Mouse (Mus musculus) heart, embryonic 13.5 days (tissue): ENCODE data around the gene Bok. TPM values are rescaled to one million over a fixed set of nuclear protein-coding genes. Genes with fewer than 3 reads are reported as not detected.

Experiments used
- ATAC-seq: fragments of 200-750 bp; cut with Nextera tagmentation; 2 replicates; pipeline ENCODE4 v1.8.0; 2017; ENCODE audit warnings: moderate TSS enrichment; ENCODE audit not compliant: insufficient number of reproducible peaks, low FRiP score, low TSS enrichment; ENCODE audit errors: extremely low read depth
- H3K27ac ChIP-seq: fragments of 300-500 bp; sonication (generic); replicated peaks from 2 replicates; pipeline ENCODE4 v1.5.1; 2015; ENCODE audit warnings: moderate library complexity, mild to moderate bottlenecking, inconsistent platforms
- H3K27me3 ChIP-seq: fragments of 300-500 bp; sonication (generic); replicated peaks from 2 replicates; pipeline ENCODE4 v1.6.1; 2015; ENCODE audit warnings: mild to moderate bottlenecking, inconsistent platforms
- H3K36me3 ChIP-seq: fragments of 300-500 bp; sonication (generic); 2 replicates; pipeline ENCODE4 v1.6.1; 2015; ENCODE audit warnings: mild to moderate bottlenecking, inconsistent platforms
- H3K4me1 ChIP-seq: fragments of 300-500 bp; sonication (generic); 2 replicates; pipeline ENCODE4 v1.6.1; 2015; ENCODE audit warnings: inconsistent platforms
- H3K4me2 ChIP-seq: fragments of 300-500 bp; sonication (generic); 2 replicates; pipeline ENCODE4 v1.6.1; 2015; ENCODE audit warnings: inconsistent platforms, mild to moderate bottlenecking, moderate library complexity
- H3K4me3 ChIP-seq: fragments of 300-500 bp; sonication (generic); 2 replicates; pipeline ENCODE4 v1.5.1; 2015; ENCODE audit warnings: moderate library complexity, mild to moderate bottlenecking, inconsistent platforms
- H3K9ac ChIP-seq: fragments of 300-500 bp; sonication (generic); 2 replicates; pipeline ENCODE4 v1.6.1; 2015; ENCODE audit warnings: inconsistent platforms, mild to moderate bottlenecking, moderate library complexity
- H3K9me3 ChIP-seq: fragments of 300-500 bp; sonication (generic); 2 replicates; pipeline ENCODE4 v1.6.1; 2016; ENCODE audit warnings: inconsistent platforms
- WGBS: fragments of 180-500 bp; shearing (Covaris S2); methylation state at CpG from one replicate; pipeline ENCODE4 v1.1.7; 2015; ENCODE audit warnings: mixed read lengths; 5-methylcytosine and 5-hydroxymethylcytosine counted together
- polyA plus RNA-seq: library from polyadenylated mRNA; unstranded; fragments of >200 nt; fragmentation: Nextera tagmentation; extraction: Ambion mirVana; gene quantifications from 2 replicates; pipeline ENCODE4 v1.2.1, GENCODE M21; 2015

Gene Bok
- polyA plus RNA-seq, 1 experiment from 2014 or later: 40.2 TPM

DNA sequence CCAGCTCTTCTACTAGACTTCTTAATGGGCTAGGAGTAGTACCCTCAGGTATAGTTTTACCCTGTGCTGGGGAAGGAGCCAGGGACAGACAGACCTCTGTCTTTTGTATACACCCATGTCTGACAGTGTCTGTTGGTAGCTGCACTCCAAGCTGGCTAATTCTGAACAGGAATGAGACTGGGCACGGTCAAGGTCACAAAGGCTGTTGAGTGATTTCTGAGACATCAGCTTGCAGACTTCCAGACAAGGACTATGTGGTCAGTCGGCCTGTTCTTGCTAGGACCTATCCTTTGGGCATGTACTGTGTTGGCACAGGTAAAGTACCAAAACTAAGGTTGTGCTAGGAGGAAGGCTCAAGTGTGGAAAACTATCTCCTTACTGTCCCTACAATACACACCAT lies 30.7 kb downstream of the Bok start:
- Histone ChIP-seq H3K27me3 (no peaks in the 10 kb centered on the region), H3K4me2 (no peak overlapping the region), H3K4me3 (no peak overlapping the region), H3K4me1 (peaks cover 31% of the 10 kb centered on the region), H3K9me3 (no peaks in the 10 kb centered on the region), H3K27ac (peak overlapping the region; percentile 36), H3K36me3 (peaks cover 64% of the 10 kb centered on the region), H3K9ac (0 out of 2 replicates have a peak overlapping the region, but pooled peaks have one; percentile 14)
- WGBS: 41% methylated on average over 2 of the region's 2 CpGs
- ATAC-seq: no peak

DNA sequence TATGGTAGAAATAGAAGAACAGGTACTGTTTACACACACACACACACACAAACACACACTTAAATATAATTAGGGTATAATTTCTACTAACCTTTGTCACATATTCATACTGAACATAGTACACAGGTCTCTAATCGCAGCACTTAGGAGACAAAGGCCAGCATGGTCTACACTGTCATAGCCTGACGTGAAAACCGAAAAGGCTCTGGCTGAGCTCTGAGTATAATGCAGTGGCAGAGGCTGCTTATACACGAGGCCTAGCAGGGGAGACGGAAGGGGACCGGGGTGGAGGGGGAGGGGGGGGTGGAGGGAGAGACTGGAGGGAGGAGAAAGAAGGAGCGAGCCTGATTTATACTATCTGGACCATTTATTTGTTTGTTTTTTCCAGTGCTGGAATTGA lies 36.1 kb downstream of the Bok start:
- WGBS: 63% methylated on average over 7 of the region's 7 CpGs
- Histone ChIP-seq H3K9ac (no peak overlapping the region), H3K4me1 (peaks cover 30% of the 10 kb centered on the region), H3K4me3 (no peak overlapping the region), H3K9me3 (no peaks in the 10 kb centered on the region), H3K27me3 (no peaks in the 10 kb centered on the region), H3K27ac (peak overlapping the region; percentile 45), H3K4me2 (no peak overlapping the region), H3K36me3 (peaks cover 43% of the 10 kb centered on the region)
- ATAC-seq: no peak

DNA sequence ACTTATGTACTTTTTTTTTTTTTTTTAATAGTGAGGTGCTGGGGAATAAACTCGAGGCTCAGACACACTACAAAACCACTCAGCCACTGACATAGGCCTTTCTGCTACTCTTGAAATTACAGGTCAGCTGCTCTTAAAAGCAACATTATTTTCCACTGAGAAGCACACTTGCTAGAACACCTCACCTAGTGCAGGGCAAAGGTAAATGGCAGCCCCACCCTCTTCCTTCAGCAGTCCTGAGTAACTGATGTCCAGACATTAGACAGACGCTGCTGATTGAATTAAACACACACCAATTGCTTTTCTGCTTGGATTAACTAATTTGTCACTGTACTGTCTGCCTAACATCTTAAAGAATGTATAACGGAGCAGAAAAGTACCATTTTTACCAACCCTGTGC lies 39.2 kb downstream of the Bok start:
- Histone ChIP-seq H3K9ac (no peak overlapping the region), H3K36me3 (peaks cover 36% of the 10 kb centered on the region), H3K4me3 (no peak overlapping the region), H3K27me3 (no peaks in the 10 kb centered on the region), H3K27ac (no peak overlapping the region), H3K4me1 (peaks cover 27% of the 10 kb centered on the region), H3K9me3 (no peaks in the 10 kb centered on the region), H3K4me2 (no peak overlapping the region)
- ATAC-seq: no peak
- 82% methylated on average over 3 of the region's 3 CpGs for WGBS

DNA sequence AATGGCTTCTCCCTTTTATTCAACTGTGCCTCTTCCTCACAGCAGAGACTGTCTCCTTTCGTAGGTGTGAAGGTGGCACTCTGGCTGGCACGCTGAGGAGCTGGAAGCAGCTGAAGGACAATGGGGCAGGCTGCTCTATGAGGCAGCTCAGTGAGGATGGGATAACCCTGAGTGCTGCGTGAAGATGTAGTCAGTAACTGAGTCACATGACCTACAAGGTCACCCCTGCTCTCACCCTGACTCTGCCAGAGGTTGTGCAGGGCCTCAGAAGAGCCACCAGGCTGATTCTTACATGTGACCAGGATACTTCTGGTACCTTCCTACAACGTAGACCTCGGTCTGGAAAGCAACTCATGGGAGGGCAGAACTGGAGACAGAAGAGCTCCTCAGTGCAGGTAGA lies 40.2 kb downstream of the Bok start:
- 70% methylated on average over 5 of the region's 5 CpGs for WGBS
- no peak overlapping the region for H3K4me2 ChIP-seq
- ATAC-seq: no peak
- no peaks in the 10 kb centered on the region for H3K27me3 ChIP-seq
- H3K9me3 ChIP-seq: no peaks in the 10 kb centered on the region
- peaks cover 20% of the 10 kb centered on the region for H3K4me1 ChIP-seq
- peak overlapping the region; percentile 29; the same call in 1 of the 2 replicates for H3K9ac ChIP-seq
- no peak overlapping the region for H3K27ac ChIP-seq
- peaks cover 27% of the 10 kb centered on the region for H3K36me3 ChIP-seq
- H3K4me3 ChIP-seq: no peak overlapping the region

DNA sequence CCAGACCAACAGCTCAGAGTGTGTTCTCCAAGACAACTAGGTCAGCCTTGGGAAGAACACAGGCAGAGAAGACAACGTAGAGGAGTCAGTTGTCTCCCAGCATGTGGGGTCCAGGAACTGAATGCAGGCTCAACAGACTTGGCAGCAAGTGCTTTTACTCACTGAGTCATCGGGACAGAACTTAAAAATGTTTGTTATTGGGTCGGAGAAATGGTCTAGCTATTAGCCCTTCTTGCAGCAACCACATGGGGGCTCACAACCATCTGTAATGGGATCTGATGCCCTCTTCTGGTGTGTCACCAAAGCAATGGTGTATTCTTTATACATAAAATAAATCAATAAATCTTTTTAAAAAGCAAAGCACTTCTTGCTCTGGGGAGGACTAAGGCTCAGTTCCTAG lies 40.7 kb downstream of the Bok start:
- Histone ChIP-seq H3K4me3 (no peak overlapping the region), H3K27ac (no peak overlapping the region), H3K9ac (no peak overlapping the region), H3K27me3 (no peaks in the 10 kb centered on the region), H3K4me2 (no peak overlapping the region), H3K4me1 (peaks cover 23% of the 10 kb centered on the region), H3K36me3 (peaks cover 25% of the 10 kb centered on the region), H3K9me3 (no peaks in the 10 kb centered on the region)
- WGBS: 86% methylated on average over 3 of the region's 3 CpGs
- ATAC-seq: no peak

DNA sequence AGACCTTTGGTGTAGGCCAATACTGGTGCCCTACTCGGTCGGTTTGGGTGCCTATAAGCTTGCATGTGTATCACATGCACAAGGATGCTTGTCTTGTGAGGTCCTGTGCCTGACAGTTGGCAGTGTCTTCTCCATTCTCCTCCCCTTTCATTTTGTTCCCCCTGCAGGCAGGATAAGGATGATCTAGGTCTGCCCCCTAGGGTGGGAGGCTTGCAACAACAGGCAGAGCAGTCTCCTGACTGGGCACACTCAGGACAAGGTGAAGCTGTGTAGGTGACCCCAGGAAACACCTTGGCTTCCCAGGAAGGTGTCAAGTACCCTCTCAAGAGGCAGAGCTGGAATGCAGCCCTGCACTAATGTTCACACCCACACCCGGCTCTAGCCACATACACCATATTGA lies 41.5 kb downstream of the Bok start:
- no peak overlapping the region for H3K4me3 ChIP-seq
- H3K36me3 ChIP-seq: peaks cover 25% of the 10 kb centered on the region
- no peak overlapping the region for H3K27ac ChIP-seq
- 51% methylated on average over 3 of the region's 3 CpGs for WGBS
- peaks cover 23% of the 10 kb centered on the region for H3K4me1 ChIP-seq
- no peak overlapping the region for H3K4me2 ChIP-seq
- H3K27me3 ChIP-seq: no peaks in the 10 kb centered on the region
- H3K9me3 ChIP-seq: no peaks in the 10 kb centered on the region
- no peak for ATAC-seq
- no peak overlapping the region for H3K9ac ChIP-seq

DNA sequence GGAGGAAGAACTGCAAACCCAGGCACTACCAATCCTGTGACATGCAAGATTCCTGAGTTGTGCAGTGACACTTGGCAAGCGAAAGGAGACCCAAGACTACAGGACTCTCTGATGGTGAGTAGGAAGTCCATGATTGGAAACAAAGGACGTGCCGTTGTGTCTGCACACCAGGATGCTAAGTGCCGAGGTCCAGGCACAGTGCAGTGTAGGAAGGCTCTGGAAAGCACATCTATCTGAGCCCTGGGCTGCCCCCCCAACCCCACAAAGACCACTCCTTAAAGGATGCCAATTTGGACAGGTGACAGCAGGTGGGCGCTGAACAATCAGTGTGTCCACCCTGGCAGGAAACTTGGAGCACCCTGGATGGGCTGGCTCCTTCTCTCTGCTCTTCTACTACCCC lies 45.6 kb downstream of the Bok start:
- peak overlapping the region; percentile 52 for H3K4me2 ChIP-seq
- 80% methylated on average over 5 of the region's 5 CpGs for WGBS
- H3K4me1 ChIP-seq: peaks cover 20% of the 10 kb centered on the region
- 0 out of 2 replicates have a peak overlapping the region, but pooled peaks have one; percentile 31 for H3K27ac ChIP-seq
- H3K9ac ChIP-seq: peak overlapping the region; percentile 44; the same call in 1 of the 2 replicates
- no peaks in the 10 kb centered on the region for H3K36me3 ChIP-seq
- no peak for ATAC-seq
- H3K4me3 ChIP-seq: peak overlapping the region; percentile 7; the same call in 1 of the 2 replicates
- no peaks in the 10 kb centered on the region for H3K27me3 ChIP-seq
- no peaks in the 10 kb centered on the region for H3K9me3 ChIP-seq

DNA sequence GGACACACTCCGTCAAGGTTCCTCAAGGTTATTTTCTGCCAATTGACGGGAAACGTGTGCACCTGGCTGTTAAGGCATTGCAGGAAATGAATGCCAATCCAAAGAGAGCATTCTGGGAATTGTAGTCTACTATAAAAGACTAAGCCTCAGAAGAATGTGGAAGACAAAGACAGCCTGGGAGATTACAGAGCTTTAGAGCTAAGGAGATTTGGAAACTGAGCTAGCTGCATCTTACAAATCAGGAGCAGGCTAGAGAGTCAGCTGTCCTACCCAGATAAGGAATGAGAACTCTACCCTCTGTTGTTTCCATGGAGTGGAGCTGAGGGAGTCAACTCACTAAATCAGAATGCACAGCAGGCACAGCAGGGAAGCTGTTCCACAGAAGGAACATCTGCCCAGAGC lies 46.4 kb downstream of the Bok start:
- Histone ChIP-seq H3K9ac (no peak overlapping the region), H3K27me3 (no peaks in the 10 kb centered on the region), H3K9me3 (no peaks in the 10 kb centered on the region), H3K36me3 (no peaks in the 10 kb centered on the region), H3K4me1 (peaks cover 19% of the 10 kb centered on the region), H3K27ac (peak overlapping the region; percentile 59), H3K4me3 (peak overlapping the region; percentile 17; the same call in 1 of the 2 replicates), H3K4me2 (peak overlapping the region; percentile 52)
- no peak for ATAC-seq
- 10% methylated on average over 3 of the region's 3 CpGs for WGBS

DNA sequence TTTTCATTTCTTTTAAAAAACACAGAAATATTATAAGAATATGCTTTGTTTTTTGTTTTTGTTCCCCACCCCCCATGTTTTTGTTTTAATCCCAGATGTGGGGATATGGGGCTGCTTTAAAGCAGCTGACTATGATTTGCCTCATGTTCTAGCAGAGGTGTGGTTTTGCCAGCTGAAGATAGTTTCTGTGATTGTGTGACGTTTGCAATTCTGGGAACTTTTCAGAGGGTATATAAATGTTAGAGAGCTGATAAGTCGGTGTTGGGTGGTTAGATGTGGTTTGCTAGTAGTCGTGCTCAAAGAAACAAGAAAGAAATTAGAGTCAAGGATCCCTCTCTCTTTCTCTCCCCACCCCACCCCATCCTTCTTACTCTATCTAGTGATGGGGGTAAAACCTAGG lies 50.4 kb downstream of the Bok start:
- WGBS: 86% methylated on average over 3 of the region's 3 CpGs
- no peak overlapping the region for H3K4me3 ChIP-seq
- H3K36me3 ChIP-seq: no peaks in the 10 kb centered on the region
- H3K9me3 ChIP-seq: no peaks in the 10 kb centered on the region
- ATAC-seq: no peak
- no peak overlapping the region for H3K9ac ChIP-seq
- no peak overlapping the region for H3K4me2 ChIP-seq
- peaks cover 29% of the 10 kb centered on the region for H3K4me1 ChIP-seq
- no peak overlapping the region for H3K27ac ChIP-seq
- H3K27me3 ChIP-seq: no peaks in the 10 kb centered on the region

DNA sequence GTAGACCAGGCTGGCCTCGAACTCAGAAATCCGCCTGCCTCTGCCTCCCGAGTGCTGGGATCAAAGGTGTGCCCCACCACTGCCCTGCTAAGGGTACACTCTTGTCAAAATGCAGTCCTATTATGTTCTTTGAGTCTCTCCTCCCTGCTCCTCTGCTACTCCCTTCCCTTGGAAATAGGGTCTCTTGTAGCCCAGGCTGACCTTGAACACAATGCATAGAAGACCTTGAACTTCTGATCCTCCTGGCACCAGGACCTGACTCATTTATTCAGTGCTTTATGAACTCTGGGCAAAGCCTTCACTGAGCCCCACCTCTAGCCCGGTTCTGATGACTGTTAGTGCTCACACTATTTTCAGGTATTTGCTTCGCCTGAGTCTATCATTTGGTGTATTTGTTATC lies 52.3 kb downstream of the Bok start:
- H3K9ac ChIP-seq: no peak overlapping the region
- no peak overlapping the region for H3K4me2 ChIP-seq
- H3K4me3 ChIP-seq: no peak overlapping the region
- no peak overlapping the region for H3K27ac ChIP-seq
- no peaks in the 10 kb centered on the region for H3K9me3 ChIP-seq
- ATAC-seq: no peak
- H3K4me1 ChIP-seq: peaks cover 30% of the 10 kb centered on the region
- 92% methylated on average over 5 of the region's 5 CpGs for WGBS
- H3K27me3 ChIP-seq: no peaks in the 10 kb centered on the region
- H3K36me3 ChIP-seq: no peaks in the 10 kb centered on the region

DNA sequence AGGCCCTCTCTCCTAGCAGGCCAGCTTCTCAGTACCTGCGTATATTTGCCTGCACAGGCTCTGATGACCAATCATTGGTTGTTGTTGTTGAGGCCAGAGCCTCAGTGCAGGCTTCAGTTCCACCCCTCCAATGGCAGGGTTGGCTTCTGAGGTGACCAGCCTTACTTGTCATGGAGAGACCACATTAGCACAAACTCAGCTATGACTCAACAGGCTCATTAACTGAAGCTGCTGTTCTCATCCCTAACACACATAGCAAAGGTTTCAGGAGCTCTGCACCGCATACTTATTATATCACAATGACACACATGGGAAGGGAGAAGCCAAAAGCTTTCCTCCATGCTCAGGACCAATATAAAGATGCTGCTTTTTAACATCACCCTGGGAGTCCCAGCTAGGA lies 55.2 kb downstream of the Bok start:
- H3K27ac ChIP-seq: no peak overlapping the region
- WGBS: 80% methylated on average over 2 of the region's 2 CpGs
- H3K4me1 ChIP-seq: peaks cover 35% of the 10 kb centered on the region
- H3K9me3 ChIP-seq: no peaks in the 10 kb centered on the region
- H3K36me3 ChIP-seq: 0 out of 2 replicates have a peak, but pooled peaks cover 17% of the 10 kb centered on the region
- no peak overlapping the region for H3K9ac ChIP-seq
- no peak overlapping the region for H3K4me3 ChIP-seq
- ATAC-seq: no peak
- H3K4me2 ChIP-seq: no peak overlapping the region
- no peaks in the 10 kb centered on the region for H3K27me3 ChIP-seq

DNA sequence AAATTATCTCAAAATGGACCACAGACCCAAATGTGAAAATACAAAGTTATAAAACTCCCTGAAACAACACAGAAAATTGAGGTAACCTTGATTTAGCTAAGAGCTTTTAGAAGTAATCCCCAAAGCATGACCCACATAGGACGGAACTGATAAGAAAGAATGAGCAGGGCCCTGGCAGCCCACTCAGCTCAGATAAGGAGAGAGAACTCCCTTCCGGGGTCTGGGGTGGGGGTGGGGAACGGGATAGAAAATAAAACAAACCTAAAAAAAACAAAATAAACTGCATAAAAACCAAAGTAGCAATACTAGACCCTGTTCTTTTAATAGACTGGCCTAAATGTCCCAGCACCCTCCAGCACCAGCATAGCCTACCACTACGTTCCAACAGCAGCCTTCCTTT lies 56.5 kb downstream of the Bok start:
- peak overlapping the region; percentile 70 for H3K27ac ChIP-seq
- peak overlapping the region; percentile 28; the same call in 1 of the 2 replicates for H3K9ac ChIP-seq
- H3K4me3 ChIP-seq: no peak overlapping the region
- H3K4me1 ChIP-seq: peaks cover 46% of the 10 kb centered on the region
- H3K4me2 ChIP-seq: peak overlapping the region; percentile 54
- ATAC-seq: no peak
- H3K9me3 ChIP-seq: no peaks in the 10 kb centered on the region
- 0 out of 2 replicates have a peak, but pooled peaks cover 17% of the 10 kb centered on the region for H3K36me3 ChIP-seq
- 8% methylated on average over 4 of the region's 4 CpGs for WGBS
- no peaks in the 10 kb centered on the region for H3K27me3 ChIP-seq
